Mouse (Mus musculus) bone marrow macrophage, adult 2 months (primary cell): ENCODE results near the gene Thnsl2.

Experiments
- CTCF ChIP-seq: IDR thresholded peaks from 2 replicates; pipeline ENCODE4 v1.5.1; 2012; ENCODE audit warnings: low read depth, mild to moderate bottlenecking, low read length, moderate library complexity
- POLR2A ChIP-seq: IDR thresholded peaks from 2 replicates; pipeline ENCODE4 v1.6.1; 2012; ENCODE audit warnings: mild to moderate bottlenecking, low read depth, low read length, borderline replicate concordance

- TF ChIP-seq POLR2A (no peak), CTCF (no peak)
Observed at GRCm38 (mm10) chr6:71126290-71126689, 17.9 kb downstream of the Thnsl2 start.
